Mouse (Mus musculus): ENCODE measurements around the gene Thrb.

- TF ChIP-seq GATA1 (IDR thresholded peaks at IDR 0.05; ENCODE audit: borderline replicate concordance, low read length) = no peak
- TF ChIP-seq FLI1 (IDR thresholded peaks at IDR 0.05; ENCODE audit: low read length) = no peak
These were observed 176.7 kb downstream of the Thrb start for GRCm38 (mm10) chr14:17836766-17837165.
